Mouse (Mus musculus) E14TG2a.4 (cell line): ENCODE results near the gene Pcnx3.

Source experiments
- CTCF ChIP-seq: conservative IDR thresholded peaks from 2 replicates; pipeline ENCODE4 v1.5.1; 2014; ENCODE audit warnings: low read length
- POU5F1 ChIP-seq: IDR thresholded peaks from 2 replicates; pipeline ENCODE4 v1.6.1; 2014; ENCODE audit warnings: low read length, borderline replicate concordance

DNA sequence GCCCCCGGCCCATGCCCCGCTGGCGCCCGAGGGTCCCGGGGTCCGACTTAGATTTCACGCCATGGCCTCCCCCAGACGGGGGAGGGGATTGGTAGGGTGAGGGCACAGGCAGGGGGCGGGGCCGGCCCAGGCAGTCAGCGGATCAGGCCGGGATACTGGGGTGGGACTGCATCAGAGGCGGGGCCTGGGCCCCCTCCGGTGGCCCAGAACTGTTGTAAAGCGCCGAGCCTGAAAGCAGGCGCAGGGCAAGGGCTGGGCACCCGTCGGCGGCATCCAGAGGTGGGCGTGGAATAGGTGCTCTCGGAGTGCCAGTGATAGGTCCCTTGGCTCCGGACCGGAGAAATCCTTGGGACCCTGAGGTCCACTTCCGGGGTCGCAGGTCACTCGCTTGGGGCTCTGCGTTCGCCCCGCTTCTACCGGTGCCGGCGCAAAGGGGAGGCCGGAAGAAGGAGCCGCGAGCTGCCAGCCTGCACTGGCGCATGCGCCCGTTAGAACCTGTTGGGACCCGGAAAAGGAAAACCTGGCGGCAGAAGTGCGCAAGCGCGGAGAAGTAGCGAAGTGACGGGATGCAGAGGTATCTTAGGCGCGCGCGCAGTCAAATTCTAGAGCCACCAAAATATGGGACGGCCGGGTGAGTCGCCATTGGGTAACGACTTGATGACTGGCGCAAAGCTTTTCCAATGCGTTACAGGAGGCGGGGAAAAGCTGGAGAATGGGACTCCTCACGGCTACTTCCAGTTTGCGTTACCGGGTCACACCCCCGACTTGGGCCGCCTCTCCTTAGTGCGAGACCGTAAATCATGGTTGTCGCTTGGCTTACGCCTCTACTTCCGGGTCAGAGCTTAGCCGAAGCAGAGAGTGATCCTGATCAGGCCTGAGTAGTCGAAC lies at the start of gene Pcnx3, which contains the start of gene Map3k11:
- TF ChIP-seq CTCF (no peak), POU5F1 (no peak)
